Mouse (Mus musculus) thymus, postnatal 10 days (tissue): ENCODE data around the gene Btbd35f30.
"Not testable (repeated sequence)": the region's sequence is repeated elsewhere in the genome, so short reads cannot be mapped to it uniquely, and the experiment has no call there.

Experiments
- DNase-seq, 2 experiments: peaks; one replicate each; pipeline ENCODE4 v3.0.0; 2021; ENCODE audit warnings: low spot score in 2 of 2

Btbd35f30 gene

DNA sequence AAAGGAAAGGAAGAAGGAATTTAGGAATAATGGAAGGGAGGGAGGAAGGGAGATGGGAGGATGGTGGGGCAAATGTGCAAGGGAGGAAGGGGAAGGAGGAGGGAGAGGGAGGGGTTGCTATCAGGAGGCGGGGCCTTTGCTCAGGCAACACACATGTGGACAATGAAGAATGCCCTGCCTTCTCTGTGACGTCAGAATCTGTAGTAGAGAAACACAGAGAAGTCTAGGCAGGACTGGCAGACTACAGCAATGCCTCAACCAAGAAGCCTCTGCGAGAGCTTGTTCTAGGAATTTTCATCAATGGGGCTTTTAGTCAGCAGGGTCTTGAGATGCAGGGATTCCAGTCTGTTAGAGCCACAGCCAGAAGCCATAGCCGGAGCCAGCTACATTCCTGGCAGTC lies at the start of gene Btbd35f30:
Gene Btbd35f30 (plus strand): TSS at position 301 of the 400 bp plus-strand sequence.
- not testable (repeated sequence) for DNase-seq

DNA sequence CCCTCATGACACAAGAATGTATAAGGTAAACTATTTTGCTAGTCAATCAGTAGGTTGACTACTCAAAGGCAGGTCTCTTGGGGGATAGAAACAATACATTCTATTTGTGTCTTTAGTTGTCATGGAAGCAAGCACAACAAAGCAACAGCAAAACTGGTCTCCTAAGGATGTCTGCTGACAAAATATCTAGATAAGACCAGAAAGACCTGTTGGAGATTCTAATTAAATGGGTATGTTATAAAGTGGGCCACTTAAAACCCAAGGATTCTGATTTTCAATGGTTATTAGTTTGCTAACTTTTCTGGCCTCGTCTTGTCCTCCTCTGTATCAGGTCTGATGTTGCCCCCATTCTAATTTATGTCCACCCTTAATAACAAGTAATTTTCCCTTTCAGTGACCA lies 47.0 kb downstream of the Btbd35f30 start, which contains the start of gene Gm21789:
Gene Gm21789 (plus strand): TSS at position 301 of the 400 bp plus-strand sequence.
- DNase-seq: not testable (repeated sequence)
